Mouse (Mus musculus): ENCODE data around the gene Stxbp4. TPM values are rescaled to one million over a fixed set of nuclear protein-coding genes. Genes with fewer than 3 reads are reported as not detected.

Gene Stxbp4
- total and polyA plus RNA-seq, 2 experiments from 2014 or later: 8.1 to 10.5 TPM

DNA sequence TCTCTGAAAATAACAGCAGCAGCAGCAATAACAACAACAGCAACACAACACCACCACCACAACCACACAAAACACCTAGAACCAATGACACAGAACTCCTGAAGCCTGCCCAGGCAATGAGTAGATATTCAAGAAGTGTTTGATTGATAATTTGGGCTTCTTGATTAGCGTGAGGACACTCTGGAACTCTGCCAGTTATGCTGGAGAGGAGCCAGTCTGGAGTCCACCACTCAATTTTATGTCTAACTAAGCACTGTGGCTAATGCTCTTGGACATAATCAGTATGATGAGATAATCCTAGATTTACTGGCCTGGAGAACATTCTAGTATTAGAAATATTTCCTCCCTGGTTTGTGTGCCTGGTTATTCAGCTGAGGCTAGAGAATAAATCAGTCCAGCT lies 156.1 kb downstream of the Stxbp4 start:
- ATAC-seq (no peak), DNase-seq (peak; percentile 35)
- Histone ChIP-seq H3K4me3 (ENCODE audit: low read depth, low read length) (no peak overlapping the region), H3K4me2 (ENCODE audit: low read depth) (no peak overlapping the region), H3K27me3 (ENCODE audit: insufficient read depth, low read length) (no peaks in the 10 kb centered on the region), H3K36me3 (ENCODE audit: insufficient read depth) (no peaks in the 10 kb centered on the region), H3K9me3 (ENCODE audit: low read length) (no peaks in the 10 kb centered on the region), H3K9ac (no peak overlapping the region), H3K27ac (ENCODE audit: low read depth, low read length) (no peak overlapping the region), H3K4me1 (ENCODE audit: insufficient read depth) (0 out of 2 replicates have a peak, but pooled peaks cover 4% of the 10 kb centered on the region)
- TF ChIP-seq CTCF (IDR thresholded peaks at IDR 0.05; ENCODE audit: low read depth): no peak
- 21% methylated on average over 1 of the region's 1 CpGs for WGBS

GRCm38 (mm10) chr11:90470271-90470670 lies 167.6 kb downstream of the Stxbp4 start:
- H3K27me3 ChIP-seq (ENCODE audit: insufficient read depth, low read length): no peaks in the 10 kb centered on the region
- H3K36me3 ChIP-seq (ENCODE audit: insufficient read depth): no peaks in the 10 kb centered on the region
- no peak overlapping the region for H3K4me2 ChIP-seq (ENCODE audit: low read depth)
- H3K4me3 ChIP-seq (ENCODE audit: low read depth, low read length): no peak overlapping the region
- ATAC-seq: no peak
- no peak for TF ChIP-seq CTCF (IDR thresholded peaks at IDR 0.05; ENCODE audit: low read depth)
- H3K9me3 ChIP-seq (ENCODE audit: low read length): no peaks in the 10 kb centered on the region
- no peaks in the 10 kb centered on the region for H3K4me1 ChIP-seq (ENCODE audit: insufficient read depth)
- no peak for DNase-seq
- H3K27ac ChIP-seq (ENCODE audit: low read depth, low read length): no peak overlapping the region
- no peak overlapping the region for H3K9ac ChIP-seq
- 85% methylated on average over 4 of the region's 4 CpGs for WGBS

GRCm38 (mm10) chr11:90464046-90464595 lies 173.8 kb downstream of the Stxbp4 start:
- ATAC-seq (no peak), DNase-seq (no peak)
- H3K27me3 ChIP-seq (ENCODE audit: insufficient read depth, low read length): no peaks in the 10 kb centered on the region
- H3K4me1 ChIP-seq (ENCODE audit: insufficient read depth): no peaks in the 10 kb centered on the region
- H3K27ac ChIP-seq (ENCODE audit: low read depth, low read length): no peak overlapping the region
- H3K4me3 ChIP-seq (ENCODE audit: low read depth, low read length): no peak overlapping the region
- no peak for TF ChIP-seq CTCF (IDR thresholded peaks at IDR 0.05; ENCODE audit: low read depth)
- H3K9me3 ChIP-seq (ENCODE audit: low read length): no peaks in the 10 kb centered on the region
- no peak overlapping the region for H3K4me2 ChIP-seq (ENCODE audit: low read depth)
- H3K9ac ChIP-seq: no peak overlapping the region
- H3K36me3 ChIP-seq (ENCODE audit: insufficient read depth): no peaks in the 10 kb centered on the region
- WGBS: 57% methylated on average over 10 of the region's 10 CpGs

DNA sequence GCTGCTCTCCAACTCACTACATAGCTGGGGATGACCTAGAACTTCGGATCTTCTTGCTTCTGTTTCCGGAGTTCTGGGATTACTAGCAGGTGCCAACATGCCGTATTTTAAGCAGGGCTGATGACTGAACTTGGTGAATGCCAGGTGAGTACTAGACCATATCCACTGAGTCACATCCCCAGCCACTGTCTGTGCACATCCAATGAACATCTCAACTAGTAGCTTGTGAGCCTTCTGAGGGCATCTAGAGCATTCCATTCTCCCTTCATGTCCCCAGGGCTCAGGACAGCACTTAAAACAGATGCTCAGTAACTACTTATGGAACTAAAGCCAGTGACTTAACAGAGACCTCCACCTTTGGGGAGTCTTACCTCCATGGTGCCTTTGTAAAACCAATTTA lies 177.4 kb downstream of the Stxbp4 start:
- Histone ChIP-seq H3K4me3 (ENCODE audit: low read depth, low read length) (no peak overlapping the region), H3K27me3 (ENCODE audit: insufficient read depth, low read length) (no peaks in the 10 kb centered on the region), H3K9ac (no peak overlapping the region), H3K36me3 (ENCODE audit: insufficient read depth) (no peaks in the 10 kb centered on the region), H3K9me3 (ENCODE audit: low read length) (no peaks in the 10 kb centered on the region), H3K27ac (ENCODE audit: low read depth, low read length) (no peak overlapping the region), H3K4me1 (ENCODE audit: insufficient read depth) (no peaks in the 10 kb centered on the region), H3K4me2 (ENCODE audit: low read depth) (no peak overlapping the region)
- DNase-seq: no peak
- no peak for ATAC-seq
- TF ChIP-seq CTCF (IDR thresholded peaks at IDR 0.05; ENCODE audit: low read depth): no peak
- WGBS: 92% methylated on average over 3 of the region's 3 CpGs

DNA sequence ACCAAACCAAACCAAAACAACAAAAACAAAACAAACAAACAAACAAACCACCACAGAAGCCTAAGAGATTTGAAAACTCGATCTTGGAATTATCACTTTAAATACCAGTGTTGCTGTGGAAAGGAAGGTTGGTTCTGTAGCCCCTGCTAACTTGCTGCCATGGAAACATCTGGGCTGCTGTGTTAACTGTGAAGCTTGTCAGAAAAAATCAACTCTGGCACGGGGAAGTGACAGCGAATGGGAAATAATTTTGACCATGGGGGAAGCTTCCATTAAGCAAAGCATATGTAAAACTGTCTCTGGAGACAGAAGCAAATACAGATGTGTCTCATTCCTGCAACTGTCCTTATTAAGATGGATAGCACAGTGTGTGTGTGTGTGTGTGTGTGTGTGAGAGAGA lies 185.8 kb downstream of the Stxbp4 start:
- H3K9ac ChIP-seq: no peak overlapping the region
- no peaks in the 10 kb centered on the region for H3K4me1 ChIP-seq (ENCODE audit: insufficient read depth)
- no peak overlapping the region for H3K4me3 ChIP-seq (ENCODE audit: low read depth, low read length)
- no peak overlapping the region for H3K4me2 ChIP-seq (ENCODE audit: low read depth)
- no peak; the same call in 1 of the 2 replicates for ATAC-seq
- TF ChIP-seq CTCF (IDR thresholded peaks at IDR 0.05; ENCODE audit: low read depth): no peak
- H3K27ac ChIP-seq (ENCODE audit: low read depth, low read length): no peak overlapping the region
- WGBS: 64% methylated on average over 3 of the region's 3 CpGs
- no peaks in the 10 kb centered on the region for H3K27me3 ChIP-seq (ENCODE audit: insufficient read depth, low read length)
- no peaks in the 10 kb centered on the region for H3K36me3 ChIP-seq (ENCODE audit: insufficient read depth)
- DNase-seq: peak; percentile 33
- no peaks in the 10 kb centered on the region for H3K9me3 ChIP-seq (ENCODE audit: low read length)

DNA sequence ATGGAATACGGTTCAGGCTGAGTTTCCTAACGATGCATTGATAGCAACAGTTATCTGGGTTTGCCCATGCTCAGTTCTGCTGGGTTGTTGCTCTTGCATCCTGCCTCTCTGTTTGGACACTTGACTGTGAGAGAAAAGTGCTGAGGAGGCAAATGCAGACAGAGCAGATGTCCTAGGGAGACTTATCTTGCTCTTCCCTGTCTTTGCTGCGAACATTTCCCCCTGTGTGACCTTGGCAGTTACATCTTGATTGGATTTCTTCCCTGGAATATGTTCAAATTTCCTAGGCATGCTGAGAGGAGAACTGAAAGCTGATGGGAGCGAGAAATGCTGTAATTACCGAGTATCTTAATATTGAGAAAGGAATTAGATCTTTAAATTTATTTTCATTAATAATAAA lies 186.4 kb downstream of the Stxbp4 start:
- H3K27me3 ChIP-seq (ENCODE audit: insufficient read depth, low read length): no peaks in the 10 kb centered on the region
- no peak overlapping the region for H3K4me2 ChIP-seq (ENCODE audit: low read depth)
- WGBS: 46% methylated on average over 5 of the region's 5 CpGs
- DNase-seq: no peak
- ATAC-seq: no peak
- no peaks in the 10 kb centered on the region for H3K9me3 ChIP-seq (ENCODE audit: low read length)
- no peaks in the 10 kb centered on the region for H3K36me3 ChIP-seq (ENCODE audit: insufficient read depth)
- H3K9ac ChIP-seq: no peak overlapping the region
- no peak overlapping the region for H3K27ac ChIP-seq (ENCODE audit: low read depth, low read length)
- TF ChIP-seq CTCF (IDR thresholded peaks at IDR 0.05; ENCODE audit: low read depth): no peak
- no peak overlapping the region for H3K4me3 ChIP-seq (ENCODE audit: low read depth, low read length)
- no peaks in the 10 kb centered on the region for H3K4me1 ChIP-seq (ENCODE audit: insufficient read depth)

GRCm38 (mm10) chr11:90442462-90442861 lies 195.4 kb downstream of the Stxbp4 start:
- peaks cover 7% of the 10 kb centered on the region for H3K27me3 ChIP-seq (ENCODE audit: insufficient read depth, low read length)
- no peaks in the 10 kb centered on the region for H3K9me3 ChIP-seq (ENCODE audit: low read length)
- 80% methylated on average over 2 of the region's 2 CpGs for whole genome bisulfite sequencing
- TF ChIP-seq CTCF (IDR thresholded peaks at IDR 0.05; ENCODE audit: low read depth): no peak
- H3K36me3 ChIP-seq (ENCODE audit: insufficient read depth): no peaks in the 10 kb centered on the region
- no peak overlapping the region for H3K4me2 ChIP-seq (ENCODE audit: low read depth)
- DNase-seq (no peak), ATAC-seq (no peak)
- no peak overlapping the region for H3K4me3 ChIP-seq (ENCODE audit: low read depth, low read length)
- H3K9ac ChIP-seq: no peak overlapping the region
- no peak overlapping the region for H3K27ac ChIP-seq (ENCODE audit: low read depth, low read length)
- no peaks in the 10 kb centered on the region for H3K4me1 ChIP-seq (ENCODE audit: insufficient read depth)

All from forebrain, postnatal 0 days (tissue).